Mouse (Mus musculus) cerebellum, adult 2 months (tissue): Measurements from ENCODE around the gene Plekha5.

Source experiments
- CTCF ChIP-seq: fragments of 200-500 bp; IDR thresholded peaks from 2 replicates; pipeline ENCODE4 v1.5.1; 2011; ENCODE audit warnings: low read depth, mild to moderate bottlenecking, control low read depth, low read length, moderate library complexity, borderline replicate concordance; ENCODE audit not compliant: insufficient read depth
- POLR2A ChIP-seq: fragments of 200-500 bp; IDR thresholded peaks from 2 replicates; pipeline ENCODE4 v1.6.1; 2011; ENCODE audit warnings: low read length, control low read depth, borderline replicate concordance; ENCODE audit not compliant: insufficient read depth

DNA sequence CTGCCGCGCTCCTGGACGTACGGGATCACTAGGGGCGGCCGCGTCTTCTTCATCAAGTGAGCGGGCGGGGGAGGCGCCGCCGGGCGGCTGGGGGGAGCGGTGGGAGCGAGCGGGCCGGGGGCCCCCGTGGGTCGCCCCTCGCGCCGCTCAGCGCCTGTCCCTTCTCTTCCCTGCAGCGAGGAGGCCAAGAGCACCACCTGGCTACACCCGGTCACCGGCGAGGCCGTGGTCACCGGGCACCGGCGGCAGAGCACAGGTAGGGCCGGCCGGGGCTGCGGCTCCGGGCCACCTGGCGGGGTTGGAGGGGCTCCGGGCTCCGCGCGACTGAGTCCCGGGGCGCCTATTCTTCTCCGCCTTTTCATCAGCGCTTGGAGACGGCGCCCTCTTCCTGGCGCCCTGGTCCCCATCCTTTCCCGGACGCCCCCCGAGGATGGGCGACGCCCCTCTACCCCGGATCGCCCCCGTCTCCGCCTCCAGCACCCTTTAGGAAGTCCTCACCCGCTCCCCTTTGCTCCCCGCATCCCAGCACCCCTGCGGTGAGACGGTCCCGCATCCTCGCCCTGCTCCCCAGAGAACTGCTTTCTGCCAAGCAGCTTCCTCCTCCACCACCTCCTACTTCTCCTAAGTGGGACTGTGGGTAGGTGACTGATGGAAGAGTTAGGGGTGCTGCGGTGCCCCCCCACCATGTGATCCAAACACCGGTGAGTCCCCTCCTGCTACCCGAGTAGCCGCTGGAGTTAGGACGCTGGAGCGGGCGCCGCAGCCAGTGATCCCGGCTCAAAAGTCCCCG is 542 bp downstream of the Plekha5 start:
- TF ChIP-seq CTCF, result no peak
- no peak for TF ChIP-seq POLR2A
